Mouse (Mus musculus) myocyte (in vitro differentiated cells): ENCODE measurements at regions not wholly inside any gene's neighbourhood (a gene's known extent, or its start where the extent isn't known, plus 50 kb on each side); places are given as distances from the start of the nearest gene placed in this dataset.

Experiments used
- MAX ChIP-seq: IDR thresholded peaks from one replicate; pipeline ENCODE4 v1.6.1; 2011; ENCODE audit warnings: low read depth, mild to moderate bottlenecking, control low read depth
- POLR2A ChIP-seq: IDR thresholded peaks from one replicate; pipeline ENCODE4 v1.6.1; 2011; ENCODE audit warnings: low read depth, mild to moderate bottlenecking, control low read depth, moderate library complexity; ENCODE audit not compliant: insufficient read length

- TF ChIP-seq MAX, result no peak
- TF ChIP-seq POLR2A, result no peak
These were observed 195.0 kb upstream of the Pde3a start for GRCm38 (mm10) chr6:141054026-141054425.
